Mouse (Mus musculus) neural tube, embryonic 14.5 days (tissue): ENCODE results near the gene Ceacam16. TPM values are rescaled to one million over a fixed set of nuclear protein-coding genes. Genes with fewer than 3 reads are reported as not detected.

ENCODE experiments used
- ATAC-seq: fragments of 200-750 bp; cut with Nextera tagmentation; 2 replicates; pipeline ENCODE4 v1.8.0; 2017; ENCODE audit warnings: low read depth, mild to moderate bottlenecking, moderate TSS enrichment, moderate library complexity
- H3K27ac ChIP-seq: fragments of 300-500 bp; sonication (generic); 2 replicates; pipeline ENCODE4 v1.5.1; 2014; ENCODE audit warnings: low read depth, mild to moderate bottlenecking, control low read depth, low read length, moderate library complexity, mixed read lengths
- H3K27me3 ChIP-seq: fragments of 300-500 bp; sonication (generic); 2 replicates; pipeline ENCODE4 v1.6.1; 2014; ENCODE audit warnings: low read length; ENCODE audit not compliant: control insufficient read depth, insufficient read depth
- H3K36me3 ChIP-seq: fragments of 300-500 bp; sonication (generic); 2 replicates; pipeline ENCODE4 v1.6.1; 2014; ENCODE audit warnings: low read length, mixed read lengths; ENCODE audit not compliant: control insufficient read depth, insufficient read depth
- H3K4me1 ChIP-seq: fragments of 300-500 bp; sonication (generic); 2 replicates; pipeline ENCODE4 v1.6.1; 2014; ENCODE audit warnings: low read length; ENCODE audit not compliant: control insufficient read depth, insufficient read depth
- H3K4me2 ChIP-seq: fragments of 300-500 bp; sonication (generic); 2 replicates; pipeline ENCODE4 v1.6.1; 2014; ENCODE audit warnings: mild to moderate bottlenecking, low read depth, low read length, control low read depth
- H3K4me3 ChIP-seq: fragments of 300-500 bp; sonication (generic); 2 replicates; pipeline ENCODE4 v1.5.1; 2014; ENCODE audit warnings: low read depth, low read length, control low read depth, mixed read lengths
- H3K9ac ChIP-seq: fragments of 300-500 bp; sonication (generic); replicated peaks from 2 replicates; pipeline ENCODE4 v1.6.1; 2014; ENCODE audit warnings: low read depth, mild to moderate bottlenecking, control low read depth, low read length, mixed read lengths
- H3K9me3 ChIP-seq: fragments of 300-500 bp; sonication (generic); 2 replicates; pipeline ENCODE4 v1.6.1; 2016; ENCODE audit warnings: low read length; ENCODE audit not compliant: control insufficient read depth
- WGBS: fragments of 180-500 bp; shearing (Covaris S2); extraction: QIAGEN DNeasy Blood & Tissue Kit; methylation state at CpG from one replicate; pipeline ENCODE4 v1.1.7; 2014; 5-methylcytosine and 5-hydroxymethylcytosine counted together
- polyA plus RNA-seq: library from polyadenylated mRNA; unstranded; fragments of >200 nt; fragmentation: Nextera tagmentation; extraction: Ambion mirVana; gene quantifications from 2 replicates; pipeline ENCODE4 v1.2.1, GENCODE M21; 2014

Gene Ceacam16
- polyA plus RNA-seq, 1 experiment from 2014 or later: 0.37 TPM

DNA sequence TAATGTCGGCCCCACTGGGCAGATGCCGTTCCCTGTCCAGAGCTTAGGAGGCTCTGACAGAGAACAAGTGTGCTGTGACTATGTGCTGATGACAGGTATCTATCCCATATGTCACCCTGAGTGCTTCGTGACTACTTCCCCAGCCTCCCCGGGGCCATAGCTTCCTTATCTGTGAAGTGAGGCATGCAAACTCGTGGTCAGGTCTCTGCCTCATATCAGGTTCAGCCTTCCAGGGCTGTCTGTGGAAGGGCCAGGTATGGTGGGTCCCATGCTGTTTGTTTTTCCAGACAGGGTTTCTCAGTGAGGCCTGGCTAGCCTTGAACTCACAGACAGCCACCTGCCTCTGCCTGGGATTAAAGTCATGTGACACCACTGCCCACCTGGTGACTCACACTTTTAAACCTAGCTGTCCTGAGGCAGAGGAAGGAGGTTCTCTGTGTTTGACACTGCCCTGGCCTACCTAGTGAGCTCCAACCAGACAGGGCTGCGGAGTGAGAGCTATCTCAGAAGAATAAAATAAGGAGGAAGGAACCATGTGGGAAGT lies 47.4 kb downstream of the Ceacam16 start:
- no peak for ATAC-seq

DNA sequence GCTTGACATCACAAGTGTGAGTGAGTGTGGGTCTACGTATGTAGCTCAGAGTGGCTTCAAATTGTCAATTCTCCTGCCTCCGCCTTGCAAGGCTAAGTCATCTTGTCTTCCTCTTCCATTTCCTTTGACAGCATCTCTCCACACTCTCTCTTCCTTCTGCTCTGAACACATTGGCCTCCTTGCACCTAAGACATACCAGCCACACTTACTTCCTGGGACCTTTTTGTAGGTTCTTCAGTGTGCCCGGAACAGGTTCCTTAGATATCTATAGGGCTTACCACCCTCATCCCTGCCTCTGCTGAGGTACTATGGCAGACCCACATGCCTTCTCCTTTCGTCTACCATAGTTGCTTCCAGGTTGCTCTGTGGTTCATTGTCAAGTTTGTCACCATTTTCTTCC lies 47.9 kb downstream of the Ceacam16 start:
- no peaks in the 10 kb centered on the region for H3K9me3 ChIP-seq
- no peak overlapping the region for H3K4me3 ChIP-seq
- peaks cover 11% of the 10 kb centered on the region; the same call in 1 of the 2 replicates for H3K4me1 ChIP-seq
- no peaks in the 10 kb centered on the region for H3K36me3 ChIP-seq
- no peak for ATAC-seq
- H3K4me2 ChIP-seq: no peak overlapping the region
- H3K9ac ChIP-seq: no peak overlapping the region
- H3K27me3 ChIP-seq: peaks cover 48% of the 10 kb centered on the region
- 84% methylated on average over 4 of the region's 4 CpGs for WGBS
- no peak overlapping the region for H3K27ac ChIP-seq

More for the DNA sequence above, 47.4 kb downstream of the Ceacam16 start:
- H3K4me2 ChIP-seq: no peak overlapping the region
- peaks cover 46% of the 10 kb centered on the region for H3K27me3 ChIP-seq
- 86% methylated on average over 6 of the region's 6 CpGs for WGBS
- no peaks in the 10 kb centered on the region for H3K9me3 ChIP-seq
- peaks cover 11% of the 10 kb centered on the region; the same call in 1 of the 2 replicates for H3K4me1 ChIP-seq
- H3K36me3 ChIP-seq: no peaks in the 10 kb centered on the region
- no peak overlapping the region for H3K27ac ChIP-seq
- H3K4me3 ChIP-seq: no peak overlapping the region
- H3K9ac ChIP-seq: no peak overlapping the region

DNA sequence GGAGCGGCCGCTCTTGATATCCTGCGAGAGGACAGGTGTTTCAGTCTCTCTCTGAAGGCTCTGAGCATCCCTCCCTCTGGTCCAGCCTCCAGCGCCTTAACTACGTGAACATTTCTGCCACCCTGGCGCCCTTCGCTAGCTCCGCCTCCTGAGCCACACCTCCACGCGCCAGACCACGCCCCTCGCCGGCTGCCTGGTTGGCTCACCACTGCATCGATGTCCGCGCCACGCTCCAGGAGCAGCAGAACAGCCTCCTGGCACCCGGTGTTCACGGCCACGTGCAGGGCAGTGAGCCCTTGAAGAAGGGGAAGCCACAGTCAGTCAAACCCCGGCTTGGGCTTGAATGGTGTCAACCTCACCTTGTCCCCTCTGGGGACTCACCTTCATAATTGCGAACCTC lies 50.0 kb downstream of the Ceacam16 start:
- 3% methylated on average over 22 of the region's 22 CpGs for WGBS
- H3K9ac ChIP-seq: no peak overlapping the region
- H3K9me3 ChIP-seq: no peaks in the 10 kb centered on the region
- H3K27ac ChIP-seq: no peak overlapping the region
- H3K36me3 ChIP-seq: no peaks in the 10 kb centered on the region
- peak; percentile 36; the same call in 1 of the 2 replicates for ATAC-seq
- H3K27me3 ChIP-seq: peaks cover 38% of the 10 kb centered on the region
- H3K4me3 ChIP-seq: 0 out of 2 replicates have a peak overlapping the region, but pooled peaks have one; percentile 6
- peaks cover under 1% of the 10 kb centered on the region; the same call in 1 of the 2 replicates for H3K4me1 ChIP-seq
- peak overlapping the region; percentile 33 for H3K4me2 ChIP-seq

DNA sequence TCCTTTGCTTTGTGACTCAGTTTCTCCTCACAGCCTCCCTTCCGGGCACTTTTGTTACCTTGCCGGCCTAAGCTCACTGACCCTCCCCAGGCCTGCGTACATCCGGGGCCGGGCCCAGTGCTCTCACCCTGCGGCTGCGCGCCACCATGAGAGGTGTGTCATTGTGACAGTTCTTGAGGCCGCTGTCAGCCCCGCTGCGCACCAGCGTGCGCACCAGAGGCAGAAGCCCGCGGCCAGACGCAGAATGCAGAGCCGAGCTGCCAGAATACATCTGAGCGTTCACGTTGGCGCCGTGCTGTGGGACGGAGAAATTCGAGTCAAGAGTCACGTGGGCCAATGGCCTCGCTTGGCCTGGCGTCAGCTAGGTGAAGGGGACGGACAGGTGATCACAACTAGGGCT lies 51.7 kb downstream of the Ceacam16 start:
- H3K4me3 ChIP-seq: peak overlapping the region; percentile 10; the same call in 1 of the 2 replicates
- 3% methylated on average over 27 of the region's 27 CpGs for whole genome bisulfite sequencing
- no peaks in the 10 kb centered on the region for H3K36me3 ChIP-seq
- ATAC-seq: peak; percentile 68; the same call in 1 of the 2 replicates
- H3K27me3 ChIP-seq: peaks cover 38% of the 10 kb centered on the region
- no peaks in the 10 kb centered on the region for H3K4me1 ChIP-seq
- H3K9ac ChIP-seq: 0 out of 2 replicates have a peak overlapping the region, but pooled peaks have one; percentile 37
- H3K9me3 ChIP-seq: no peaks in the 10 kb centered on the region
- H3K4me2 ChIP-seq: peak overlapping the region; percentile 38
- 0 out of 2 replicates have a peak overlapping the region, but pooled peaks have one; percentile 22 for H3K27ac ChIP-seq

DNA sequence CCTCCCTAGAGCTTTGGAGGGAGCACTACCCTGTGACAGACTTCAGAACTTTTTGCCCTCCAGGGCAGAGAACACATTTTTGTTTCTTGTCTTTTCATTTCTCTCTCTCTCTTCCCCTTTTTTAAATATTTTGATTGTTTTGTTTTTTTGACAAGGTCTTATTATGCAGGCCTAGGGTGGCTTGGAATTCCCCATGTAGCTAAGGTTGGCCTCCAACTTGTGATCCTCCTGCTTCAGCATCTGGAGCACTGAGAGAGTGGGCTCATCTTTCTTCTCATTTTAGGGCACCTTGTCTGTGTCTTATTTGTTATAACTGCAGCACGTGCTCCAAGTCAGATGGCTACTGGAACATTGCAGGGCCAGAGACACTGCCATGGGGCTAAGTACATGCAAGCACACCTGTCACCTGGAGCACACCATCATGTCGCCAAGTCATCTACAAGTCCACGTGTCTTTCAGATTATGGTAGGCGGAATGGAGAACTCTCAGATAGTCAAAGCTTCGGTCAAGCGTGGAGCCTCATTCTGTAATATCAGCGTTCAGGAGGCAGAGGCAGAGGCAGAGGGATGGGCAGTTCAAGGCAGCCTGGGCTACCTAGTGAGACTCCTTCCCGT lies 54.6 kb downstream of the Ceacam16 start:
- Histone ChIP-seq H3K9ac (no peak overlapping the region), H3K27me3 (peaks cover 29% of the 10 kb centered on the region), H3K4me3 (no peak overlapping the region), H3K4me1 (no peaks in the 10 kb centered on the region), H3K9me3 (no peaks in the 10 kb centered on the region), H3K4me2 (no peak overlapping the region), H3K27ac (no peak overlapping the region), H3K36me3 (no peaks in the 10 kb centered on the region)
- WGBS: 81% methylated on average over 8 of the region's 8 CpGs
- no peak for ATAC-seq

DNA sequence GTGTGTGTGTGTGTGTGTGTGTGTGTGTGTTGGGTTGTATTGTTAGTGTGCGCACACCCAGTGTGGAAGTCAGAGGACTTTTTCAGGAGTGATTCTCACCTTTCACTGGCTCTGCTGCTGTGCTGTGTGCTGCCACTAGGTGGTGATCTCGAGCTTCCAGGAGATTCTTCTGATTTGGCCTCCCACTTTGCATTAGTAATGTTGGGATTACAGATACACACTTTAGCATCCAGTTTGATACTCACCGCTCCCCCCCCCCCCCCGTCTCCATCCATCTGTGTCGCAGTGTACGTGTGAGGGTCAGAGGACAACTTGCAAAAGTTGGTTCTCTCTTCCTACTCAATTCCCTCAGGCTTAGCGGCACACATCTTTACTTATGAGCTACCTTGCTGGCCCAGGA lies 58.1 kb downstream of the Ceacam16 start:
- Histone ChIP-seq H3K9ac (no peak overlapping the region), H3K36me3 (no peaks in the 10 kb centered on the region), H3K9me3 (no peaks in the 10 kb centered on the region), H3K4me2 (no peak overlapping the region), H3K27ac (no peak overlapping the region), H3K4me1 (no peaks in the 10 kb centered on the region), H3K27me3 (no peaks in the 10 kb centered on the region), H3K4me3 (no peak overlapping the region)
- 22% methylated on average over 6 of the region's 7 CpGs for WGBS
- peak; percentile 71; the same call in 1 of the 2 replicates for ATAC-seq

Other genes starting within 250 kb of the Ceacam16 start
- 6.6 and 7.3 TPM in 2 replicates for gene Relb, start 231.9 kb downstream of the Ceacam16 start, polyA plus RNA-seq
- gene Clptm1, start 196.3 kb downstream of the Ceacam16 start, polyA plus RNA-seq: 142 and 147 TPM in 2 replicates
- gene Apoc2, start 183.4 kb downstream of the Ceacam16 start, polyA plus RNA-seq: 1.4 TPM in 2 replicates
- not detected in 2 replicates for gene Gm44805, start 179.9 kb downstream of the Ceacam16 start, polyA plus RNA-seq
- 0.20 and 0.27 TPM in 2 replicates for gene Apoc4, start 179.8 kb downstream of the Ceacam16 start, polyA plus RNA-seq
- 3.0 and 3.2 TPM in 2 replicates for gene Apoc1, start 168.6 kb downstream of the Ceacam16 start, polyA plus RNA-seq
- 310 and 558 TPM in 2 replicates for gene Apoe, start 162.1 kb downstream of the Ceacam16 start, polyA plus RNA-seq
- gene Tomm40, start 145.9 kb downstream of the Ceacam16 start, polyA plus RNA-seq: 121 and 124 TPM in 2 replicates
- gene Nectin2, start 110.8 kb downstream of the Ceacam16 start, polyA plus RNA-seq: 44.7 and 47.4 TPM in 2 replicates
- 9.3 and 16.0 TPM in 2 replicates for gene Bcam, start 90.3 kb downstream of the Ceacam16 start, polyA plus RNA-seq
- 0.54 TPM in 1 of 2 replicates, not detected in the other for gene Cblc, start 64.5 kb downstream of the Ceacam16 start, polyA plus RNA-seq
- 0.24 and 1.2 TPM in 2 replicates for gene Bcl3, start 38.5 kb downstream of the Ceacam16 start, polyA plus RNA-seq
- gene Gm19345, start 9.3 kb downstream of the Ceacam16 start, polyA plus RNA-seq: 9.5 and 11.6 TPM in 2 replicates
- not detected in 2 replicates for gene Ceacam19, start 26.7 kb upstream of the Ceacam16 start, polyA plus RNA-seq
- gene Pvr, start 59.9 kb upstream of the Ceacam16 start, polyA plus RNA-seq: 7.2 and 9.1 TPM in 2 replicates
- gene Igsf23, start 89.5 kb upstream of the Ceacam16 start, polyA plus RNA-seq: not detected in 2 replicates
- not detected in 2 replicates for gene Ceacam20, start 104.1 kb upstream of the Ceacam16 start, polyA plus RNA-seq
- gene Nlrp9b, start 130.2 kb upstream of the Ceacam16 start, polyA plus RNA-seq: not detected in 2 replicates
- not detected in 2 replicates for gene Vmn1r91, start 238.4 kb upstream of the Ceacam16 start, polyA plus RNA-seq